Mouse (Mus musculus): ENCODE measurements around the gene Gtf2ird1. TPM values are rescaled to one million over a fixed set of nuclear protein-coding genes. Genes with fewer than 3 reads are reported as not detected.

The Gtf2ird1 gene
- total and polyA plus RNA-seq, 3 experiments: 13.4 to 26.4 (median 23.8) TPM

DNA sequence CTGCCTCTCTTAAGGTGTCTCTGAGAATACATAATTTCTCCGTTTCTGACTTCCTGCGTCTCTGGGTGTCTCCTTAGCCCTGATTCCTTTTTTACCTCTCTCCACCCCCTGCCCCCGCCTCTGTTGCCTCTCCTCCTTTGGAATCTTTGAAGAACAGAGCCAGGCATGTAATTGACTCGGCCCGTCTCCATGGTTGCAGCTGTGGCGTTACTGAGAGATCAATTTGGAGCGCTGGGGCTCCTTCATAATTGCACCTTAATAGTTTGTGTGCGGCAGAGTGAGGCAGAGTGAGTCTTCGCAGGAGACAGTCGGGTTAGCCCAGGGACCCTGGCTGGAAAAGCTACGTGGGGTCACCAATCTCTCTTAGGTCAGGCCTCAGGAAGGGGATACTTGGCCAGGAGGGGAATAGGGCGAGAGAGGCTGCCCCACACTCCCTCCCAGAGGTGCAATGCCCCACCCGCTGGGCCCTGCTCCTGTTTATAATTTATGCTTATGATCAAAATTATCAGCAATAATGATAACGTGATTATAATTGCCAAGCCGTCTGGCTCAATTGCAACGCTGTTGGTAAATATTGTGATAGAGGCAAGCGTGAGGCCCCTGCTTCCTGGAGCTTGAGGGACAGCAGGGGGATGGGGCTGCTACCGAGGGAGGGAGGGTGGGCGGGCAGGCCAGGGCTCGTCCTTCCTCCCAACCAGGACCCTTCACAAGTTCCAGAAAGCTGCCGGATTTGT, 9.9 kb upstream of the Gtf2ird1 start:
- DNase-seq: peak in 1 of 2 experiments; percentile 12
- no peak for TF ChIP-seq CTCF (IDR thresholded peaks at IDR 0.05)
- no peak for TF ChIP-seq EP300 (IDR thresholded peaks at IDR 0.05; ENCODE audit: insufficient read depth, low read depth, low read length)
- no peak for TF ChIP-seq POLR2A (IDR thresholded peaks at IDR 0.05; ENCODE audit: insufficient read depth, low read depth, low read length)
- WGBS: 60% methylated on average over 21 of the region's 21 CpGs
- H3K9ac ChIP-seq (ENCODE audit: low read depth, low read length): no peak overlapping the region
- intact Hi-C loops (cut with DNase I): no loop called here
- no peaks in the 10 kb centered on the region for H3K36me3 ChIP-seq (ENCODE audit: control insufficient read depth, insufficient read depth, low read length)
- no peaks in the 10 kb centered on the region for H3K79me2 ChIP-seq (replicated peaks; ENCODE audit: control insufficient read depth, insufficient read depth, low read length)
- H3K27me3 ChIP-seq (ENCODE audit: control insufficient read depth, insufficient read depth, low read length): no peaks in the 10 kb centered on the region
- H3K4me3 ChIP-seq: no peak overlapping the region
- 0 out of 2 replicates have a peak, but pooled peaks cover 1% of the 10 kb centered on the region for H3K4me1 ChIP-seq (ENCODE audit: control insufficient read depth, insufficient read depth, low read length)
- H3K27ac ChIP-seq: no peak overlapping the region

DNA sequence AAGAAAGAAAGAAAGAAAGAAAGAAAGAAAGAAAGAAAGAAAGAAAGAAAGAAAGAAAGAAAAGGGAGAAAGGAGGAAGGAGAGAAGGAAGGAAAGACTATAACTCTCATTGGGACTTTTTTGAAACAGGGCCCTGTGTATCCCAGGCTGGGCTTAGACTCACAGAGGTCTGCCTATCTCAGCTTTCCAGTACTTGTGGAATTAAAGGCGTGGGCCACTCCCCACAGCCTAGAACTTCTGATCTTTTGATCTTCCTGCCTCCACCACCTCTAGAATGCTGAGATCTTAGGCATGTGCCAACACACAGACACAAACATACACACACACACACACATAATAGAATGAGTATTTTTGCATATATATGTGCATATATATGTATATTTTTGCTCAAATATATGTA, 8.7 kb upstream of the Gtf2ird1 start:
- intact Hi-C loops (cut with DNase I): no loop called here
- TF ChIP-seq CTCF (IDR thresholded peaks at IDR 0.05) (no peak), EP300 (IDR thresholded peaks at IDR 0.05; ENCODE audit: insufficient read depth, low read depth, low read length) (no peak), POLR2A (IDR thresholded peaks at IDR 0.05; ENCODE audit: insufficient read depth, low read depth, low read length) (no peak)

GRCm38 (mm10) chr5:134464225-134464624, 7.7 kb upstream of the Gtf2ird1 start:
- Histone ChIP-seq H3K4me3 (no peak overlapping the region), H3K4me1 (ENCODE audit: control insufficient read depth, insufficient read depth, low read length) (0 out of 2 replicates have a peak, but pooled peaks cover 1% of the 10 kb centered on the region), H3K27ac (no peak overlapping the region), H3K27me3 (ENCODE audit: control insufficient read depth, insufficient read depth, low read length) (no peaks in the 10 kb centered on the region), H3K9ac (ENCODE audit: low read depth, low read length) (no peak overlapping the region), H3K36me3 (ENCODE audit: control insufficient read depth, insufficient read depth, low read length) (no peaks in the 10 kb centered on the region), H3K79me2 (replicated peaks; ENCODE audit: control insufficient read depth, insufficient read depth, low read length) (no peaks in the 10 kb centered on the region)
- intact Hi-C loops (cut with DNase I): no loop called here
- peak in 1 of 2 experiments; percentile 2 for DNase-seq
- no peak for TF ChIP-seq POLR2A (IDR thresholded peaks at IDR 0.05; ENCODE audit: insufficient read depth, low read depth, low read length)
- TF ChIP-seq EP300 (IDR thresholded peaks at IDR 0.05; ENCODE audit: insufficient read depth, low read depth, low read length): no peak
- TF ChIP-seq CTCF (IDR thresholded peaks at IDR 0.05): no peak
- WGBS: 85% methylated on average over 5 of the region's 5 CpGs

More for the DNA sequence above, 8.7 kb upstream of the Gtf2ird1 start:
- Histone ChIP-seq H3K36me3 (ENCODE audit: control insufficient read depth, insufficient read depth, low read length) (no peaks in the 10 kb centered on the region), H3K27me3 (ENCODE audit: control insufficient read depth, insufficient read depth, low read length) (no peaks in the 10 kb centered on the region), H3K9ac (ENCODE audit: low read depth, low read length) (no peak overlapping the region), H3K4me3 (no peak overlapping the region), H3K4me1 (ENCODE audit: control insufficient read depth, insufficient read depth, low read length) (0 out of 2 replicates have a peak, but pooled peaks cover 1% of the 10 kb centered on the region), H3K27ac (no peak overlapping the region), H3K79me2 (replicated peaks; ENCODE audit: control insufficient read depth, insufficient read depth, low read length) (no peaks in the 10 kb centered on the region)
- 88% methylated on average over 1 of the region's 1 CpGs for WGBS
- DNase-seq: peak in 1 of 2 experiments; percentile 5

GRCm38 (mm10) chr5:134462731-134463130, 6.2 kb upstream of the Gtf2ird1 start:
- Histone ChIP-seq H3K79me2 (replicated peaks; ENCODE audit: control insufficient read depth, insufficient read depth, low read length) (no peaks in the 10 kb centered on the region), H3K36me3 (ENCODE audit: control insufficient read depth, insufficient read depth, low read length) (no peaks in the 10 kb centered on the region), H3K27me3 (ENCODE audit: control insufficient read depth, insufficient read depth, low read length) (no peaks in the 10 kb centered on the region), H3K4me3 (no peak overlapping the region), H3K9ac (ENCODE audit: low read depth, low read length) (no peak overlapping the region), H3K4me1 (ENCODE audit: control insufficient read depth, insufficient read depth, low read length) (no peaks in the 10 kb centered on the region), H3K27ac (no peak overlapping the region)
- 82% methylated on average over 8 of the region's 8 CpGs for WGBS
- intact Hi-C loops (cut with DNase I): no loop called here
- DNase-seq: peak in 1 of 2 experiments; percentile 10
- TF ChIP-seq CTCF (IDR thresholded peaks at IDR 0.05) (no peak), EP300 (IDR thresholded peaks at IDR 0.05; ENCODE audit: insufficient read depth, low read depth, low read length) (no peak), POLR2A (IDR thresholded peaks at IDR 0.05; ENCODE audit: insufficient read depth, low read depth, low read length) (no peak)

DNA sequence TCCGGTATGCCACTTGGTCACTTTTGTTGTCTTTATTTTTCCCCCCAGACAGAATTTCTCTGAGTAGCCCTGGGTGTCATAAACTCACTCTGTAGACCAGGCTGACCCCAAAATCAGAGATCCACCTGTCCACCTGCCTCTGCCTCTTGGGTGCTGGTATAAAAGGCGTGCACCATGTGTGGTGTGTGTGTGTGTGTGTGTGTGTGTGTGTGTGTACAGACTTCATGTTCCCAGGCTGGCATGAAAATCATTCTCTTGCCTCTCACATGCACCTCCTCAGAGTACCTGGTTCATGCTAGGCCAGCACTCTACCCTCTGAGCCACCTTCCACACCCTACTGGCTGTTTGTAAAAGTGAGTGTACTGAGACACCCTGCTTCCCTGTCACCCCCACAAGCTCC, 5.8 kb upstream of the Gtf2ird1 start:
- H3K79me2 ChIP-seq (replicated peaks; ENCODE audit: control insufficient read depth, insufficient read depth, low read length): no peaks in the 10 kb centered on the region
- H3K9ac ChIP-seq (ENCODE audit: low read depth, low read length): no peak overlapping the region
- 81% methylated on average over 2 of the region's 2 CpGs for WGBS
- intact Hi-C loops (cut with DNase I): no loop called here
- H3K27ac ChIP-seq: no peak overlapping the region
- H3K36me3 ChIP-seq (ENCODE audit: control insufficient read depth, insufficient read depth, low read length): no peaks in the 10 kb centered on the region
- H3K27me3 ChIP-seq (ENCODE audit: control insufficient read depth, insufficient read depth, low read length): no peaks in the 10 kb centered on the region
- DNase-seq: peak in 1 of 2 experiments; percentile 5
- H3K4me1 ChIP-seq (ENCODE audit: control insufficient read depth, insufficient read depth, low read length): no peaks in the 10 kb centered on the region
- no peak overlapping the region for H3K4me3 ChIP-seq
- TF ChIP-seq CTCF (IDR thresholded peaks at IDR 0.05): no peak
- TF ChIP-seq EP300 (IDR thresholded peaks at IDR 0.05; ENCODE audit: insufficient read depth, low read depth, low read length): no peak
- TF ChIP-seq POLR2A (IDR thresholded peaks at IDR 0.05; ENCODE audit: insufficient read depth, low read depth, low read length): no peak

- H3K4me1 ChIP-seq (ENCODE audit: control insufficient read depth, insufficient read depth, low read length): no peaks in the 10 kb centered on the region
- WGBS: 96% methylated on average over 4 of the region's 4 CpGs
- no peaks in the 10 kb centered on the region for H3K79me2 ChIP-seq (replicated peaks; ENCODE audit: control insufficient read depth, insufficient read depth, low read length)
- no peaks in the 10 kb centered on the region for H3K36me3 ChIP-seq (ENCODE audit: control insufficient read depth, insufficient read depth, low read length)
- no peak overlapping the region for H3K9ac ChIP-seq (ENCODE audit: low read depth, low read length)
- H3K4me3 ChIP-seq: no peak overlapping the region
- no peaks in the 10 kb centered on the region for H3K27me3 ChIP-seq (ENCODE audit: control insufficient read depth, insufficient read depth, low read length)
- no peak overlapping the region for H3K27ac ChIP-seq
- intact Hi-C loops (cut with DNase I): no loop called here
- TF ChIP-seq EP300 (IDR thresholded peaks at IDR 0.05; ENCODE audit: insufficient read depth, low read depth, low read length): no peak
- peak in 1 of 2 experiments; percentile 2 for DNase-seq
These were observed 4.0 kb upstream of the Gtf2ird1 start for GRCm38 (mm10) chr5:134460546-134460945.

Data from heart, adult 2 months (tissue).